Mouse (Mus musculus) midbrain, embryonic 13.5 days (tissue): ENCODE measurements at regions not wholly inside any gene's neighbourhood (a gene's known extent, or its start where the extent isn't known, plus 50 kb on each side); places are given as distances from the start of the nearest gene placed in this dataset. TPM values are rescaled to one million over a fixed set of nuclear protein-coding genes. Genes with fewer than 3 reads are reported as not detected.

Experiments
- ATAC-seq: fragments of 200-750 bp; cut with Nextera tagmentation; 2 replicates; pipeline ENCODE4 v1.8.0; 2017; ENCODE audit warnings: mild to moderate bottlenecking, moderate TSS enrichment, moderate library complexity
- H3K27ac ChIP-seq: fragments of 300-500 bp; sonication (generic); 2 replicates; pipeline ENCODE4 v1.5.1; 2015; ENCODE audit warnings: inconsistent platforms, mild to moderate bottlenecking, moderate library complexity
- H3K27me3 ChIP-seq: fragments of 300-500 bp; sonication (generic); 2 replicates; pipeline ENCODE4 v1.6.1; 2015; ENCODE audit warnings: mild to moderate bottlenecking, inconsistent platforms
- H3K36me3 ChIP-seq: fragments of 300-500 bp; sonication (generic); 2 replicates; pipeline ENCODE4 v1.6.1; 2015; ENCODE audit warnings: mild to moderate bottlenecking, inconsistent platforms
- H3K4me1 ChIP-seq: fragments of 300-500 bp; sonication (generic); replicated peaks from 2 replicates; pipeline ENCODE4 v1.6.1; 2015; ENCODE audit warnings: inconsistent platforms
- H3K4me2 ChIP-seq: fragments of 300-500 bp; sonication (generic); replicated peaks from 2 replicates; pipeline ENCODE4 v1.6.1; 2015; ENCODE audit warnings: moderate library complexity, mild to moderate bottlenecking, inconsistent platforms
- H3K4me3 ChIP-seq: fragments of 300-500 bp; sonication (generic); replicated peaks from 2 replicates; pipeline ENCODE4 v1.5.1; 2015; ENCODE audit warnings: mild to moderate bottlenecking, inconsistent platforms
- H3K9ac ChIP-seq: fragments of 300-500 bp; sonication (generic); replicated peaks from 2 replicates; pipeline ENCODE4 v1.6.1; 2015; ENCODE audit warnings: mild to moderate bottlenecking, inconsistent platforms
- H3K9me3 ChIP-seq: fragments of 300-500 bp; sonication (generic); 2 replicates; pipeline ENCODE4 v1.6.1; 2016; ENCODE audit warnings: mild to moderate bottlenecking, inconsistent platforms
- WGBS: fragments of 180-500 bp; shearing (Covaris S2); methylation state at CpG from one replicate; pipeline ENCODE4 v1.1.7; 2015; 5-methylcytosine and 5-hydroxymethylcytosine counted together
- microRNA-seq: library from miRNA; unstranded; fragments of <30 nt; microRNA quantifications from one replicate; pipeline ENCODE4, GENCODE M21; 2016

DNA sequence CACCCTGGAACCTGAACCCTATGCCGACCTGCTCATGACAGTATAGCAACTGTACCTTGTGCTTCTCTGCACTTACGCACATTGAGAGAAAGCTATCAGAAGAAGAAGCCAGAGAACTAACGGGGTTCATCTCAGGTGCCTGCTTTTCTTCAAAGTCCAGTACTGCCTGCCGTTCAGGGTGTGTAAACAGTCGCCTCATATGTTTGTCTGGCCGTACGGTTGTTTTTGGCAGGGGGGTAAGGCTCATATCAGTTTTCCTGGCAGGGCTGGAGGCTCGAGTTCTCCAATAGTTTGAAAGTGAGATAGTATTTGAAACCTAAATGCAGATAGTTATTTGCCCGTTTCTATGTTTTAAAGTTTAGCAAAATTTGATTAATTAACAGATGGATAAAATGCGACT is 54.9 kb upstream of the Zfp507 start:
- 92% methylated on average over 10 of the region's 10 CpGs for WGBS
- no peak overlapping the region for H3K4me3 ChIP-seq

More for the DNA sequence above, 54.9 kb upstream of the Zfp507 start:
- H3K4me2 ChIP-seq = no peak overlapping the region
- no peaks in the 10 kb centered on the region for H3K27me3 ChIP-seq
- no peak overlapping the region for H3K9ac ChIP-seq
- no peak overlapping the region for H3K27ac ChIP-seq
- no peaks in the 10 kb centered on the region for H3K4me1 ChIP-seq
- no peak for ATAC-seq
- no peaks in the 10 kb centered on the region for H3K36me3 ChIP-seq
- H3K9me3 ChIP-seq = peaks cover 7% of the 10 kb centered on the region; the same call in 1 of the 2 replicates

Small RNA genes in the stretch of these regions (microRNA-seq; reads per million reads assigned to microRNA genes)
- not detected for gene Gm23292
